ENCODE assay signal across 9 mouse cellular contexts in the genomic region with DNA sequence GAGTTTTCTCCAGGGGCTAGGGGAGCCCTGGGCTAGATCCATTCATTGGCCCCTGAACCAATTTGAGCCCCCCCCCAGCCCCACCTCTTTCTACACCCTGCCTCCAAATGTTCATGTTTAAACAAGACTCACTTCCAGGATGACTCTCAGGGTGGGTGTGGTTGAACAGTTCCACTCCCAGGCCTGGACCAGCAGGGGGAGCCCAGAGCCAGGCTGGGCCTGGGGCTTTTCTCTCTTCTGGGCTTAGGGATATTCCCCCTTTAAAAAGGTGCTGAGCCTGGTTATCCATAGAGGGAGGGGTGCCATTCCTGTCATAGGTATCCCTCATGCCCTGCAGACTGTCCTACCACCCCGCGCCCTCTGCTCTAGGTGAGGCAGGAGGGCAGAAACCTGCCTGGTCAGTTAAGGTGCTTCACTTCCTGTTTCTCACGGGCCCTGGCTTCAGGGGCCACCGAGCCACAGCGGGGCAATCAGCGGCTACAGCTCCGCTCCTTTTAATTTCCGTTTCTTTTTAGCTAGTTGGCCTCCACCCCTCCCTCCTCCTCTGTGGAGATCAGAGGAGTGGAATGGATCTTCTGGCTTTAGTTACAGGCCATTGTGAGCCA. TPM values are rescaled to one million over a fixed set of nuclear protein-coding genes. Genes with fewer than 3 reads are reported as not detected.
DNase-seq lines count a peak whose midpoint lies in the region; ATAC-seq and TF ChIP-seq lines count a peak whose summit lies in the region.
"Had no signal": no experiment of that assay in that cellular context is flagged by ENCODE, and none has a peak within 500 bp of the region (broad histone marks: within the 10 kb centered on the region; RNA-seq: fewer than 3 reads in every experiment).

No protein-coding gene starts in this region.

- H3K4me3 ChIP-seq in kidney, postnatal 0 days (replicated peaks; ENCODE audit: low read depth, low read length): no peak overlapping the region
- no peak overlapping the region for H3K4me3 ChIP-seq in ES-Bruce4 (ENCODE audit: low read depth, low read length)
- H3K4me3 ChIP-seq in intestine, postnatal 0 days (ENCODE audit: low read depth, low read length): no peak overlapping the region
- H3K4me3 ChIP-seq: megakaryocyte, embryonic 14.5 days had no signal

- H3K9ac ChIP-seq in kidney, postnatal 0 days (ENCODE audit: low read depth, low read length): no peak overlapping the region
- H3K9ac ChIP-seq in ES-Bruce4 (ENCODE audit: low read depth, poor library complexity, severe bottlenecking): no peak overlapping the region
- 0 out of 2 replicates have a peak overlapping the region, but pooled peaks have one; percentile 11 for H3K9ac ChIP-seq in intestine, postnatal 0 days (ENCODE audit: low read depth, low read length)

- no peak overlapping the region for H3K27ac ChIP-seq in kidney, postnatal 0 days
- H3K27ac ChIP-seq in ES-Bruce4 (ENCODE audit: insufficient read depth, low read length): no peak overlapping the region
- H3K27ac ChIP-seq in intestine, postnatal 0 days (ENCODE audit: low read depth, low read length): no peak overlapping the region

- 17% methylated on average over 8 of the region's 8 CpGs for WGBS in kidney, postnatal 0 days
- WGBS in intestine, postnatal 0 days: 27% methylated on average over 8 of the region's 8 CpGs

- no peak for DNase-seq in kidney, postnatal 0 days (ENCODE audit: low spot score)
- DNase-seq in kidney, adult 11 months: no peak
- peak; percentile 66 for DNase-seq in A20 (ENCODE audit: low read depth, low spot score)
- DNase-seq in T-cell, adult 2 months (ENCODE audit: low spot score): no peak
- DNase-seq in frontal cortex, adult 2 months (ENCODE audit: extremely low spot score in 1 of 2, low spot score in 1 of 2): no peak
- DNase-seq: kidney, postnatal 36 days had no signal

- TF ChIP-seq EP300 in ES-Bruce4 (IDR thresholded peaks at IDR 0.05; ENCODE audit: insufficient read depth, low read depth, low read length): no peak

- no peak overlapping the region for H3K4me2 ChIP-seq in kidney, postnatal 0 days (ENCODE audit: low read length)
- H3K4me2 ChIP-seq in intestine, postnatal 0 days (replicated peaks; ENCODE audit: low read depth): no peak overlapping the region

- H3K36me3 ChIP-seq in kidney, postnatal 0 days (ENCODE audit: insufficient read depth, low read length): no peaks in the 10 kb centered on the region
- no peaks in the 10 kb centered on the region for H3K36me3 ChIP-seq in ES-Bruce4 (ENCODE audit: control insufficient read depth, insufficient read depth, low read length, poor library complexity, severe bottlenecking)
- no peaks in the 10 kb centered on the region; the same call in 1 of the 2 replicates for H3K36me3 ChIP-seq in intestine, postnatal 0 days (ENCODE audit: control insufficient read depth, insufficient read depth)

- no peak for TF ChIP-seq POLR2A in ES-Bruce4 (IDR thresholded peaks at IDR 0.05; ENCODE audit: insufficient read depth, low read length)

- no peaks in the 10 kb centered on the region for H3K27me3 ChIP-seq in kidney, postnatal 0 days (ENCODE audit: insufficient read depth, low read length)
- H3K27me3 ChIP-seq in ES-Bruce4 (ENCODE audit: control insufficient read depth, insufficient read depth, low read length, poor library complexity, severe bottlenecking): no peaks in the 10 kb centered on the region
- H3K27me3 ChIP-seq in intestine, postnatal 0 days (replicated peaks; ENCODE audit: control insufficient read depth, insufficient read depth, low read length): no peaks in the 10 kb centered on the region

- 0 out of 2 replicates have a peak, but pooled peaks have one; percentile 40 for ATAC-seq in kidney, postnatal 0 days (replicated peaks; ENCODE audit: low FRiP score, low read depth)
- 0 out of 2 replicates have a peak, but pooled peaks have one; percentile 15 for ATAC-seq in intestine, postnatal 0 days

- H3K4me1 ChIP-seq in kidney, postnatal 0 days (replicated peaks; ENCODE audit: insufficient read depth, low read length): no peaks in the 10 kb centered on the region
- H3K4me1 ChIP-seq in ES-Bruce4 (ENCODE audit: control insufficient read depth, insufficient read depth, low read length): peaks cover 15% of the 10 kb centered on the region
- H3K4me1 ChIP-seq in intestine, postnatal 0 days (replicated peaks; ENCODE audit: control insufficient read depth, insufficient read depth, low read length): peaks cover 5% of the 10 kb centered on the region; the same call in 1 of the 2 replicates

- H3K9me3 ChIP-seq in kidney, postnatal 0 days (replicated peaks; ENCODE audit: low read length): no peaks in the 10 kb centered on the region
- H3K9me3 ChIP-seq in ES-Bruce4 (replicated peaks; ENCODE audit: control insufficient read depth, insufficient read depth, low read length, poor library complexity, severe bottlenecking): no peaks in the 10 kb centered on the region
- no peaks in the 10 kb centered on the region for H3K9me3 ChIP-seq in intestine, postnatal 0 days (ENCODE audit: control insufficient read depth)
- H3K9me3 ChIP-seq: megakaryocyte, embryonic 14.5 days had no signal

- peak; percentile 65 for TF ChIP-seq CTCF in kidney, postnatal 0 days (IDR thresholded peaks at IDR 0.05; ENCODE audit: low read depth)
- TF ChIP-seq CTCF in ES-Bruce4 (IDR thresholded peaks at IDR 0.05; ENCODE audit: low read depth, low read length): peak; percentile 73
- peak; percentile 72 for TF ChIP-seq CTCF in intestine, postnatal 0 days (IDR thresholded peaks at IDR 0.05; ENCODE audit: low read depth)

RNA-seq across cellular contexts. Expression of gene Rap1gap, which starts 49.6 kb away (rescaled TPM):
- 28.5 and 30.6 TPM in 2 replicates for polyA plus RNA-seq in kidney, postnatal 0 days (2015; fragmentation: Nextera tagmentation; extraction: Ambion mirVana)
- 8.9 and 9.5 TPM in 2 replicates for polyA plus RNA-seq in ES-Bruce4 (2011; ENCODE audit: insufficient read depth, insufficient read length, low read depth, missing spikeins)
- polyA plus RNA-seq in intestine, postnatal 0 days (2015; fragmentation: Nextera tagmentation; extraction: Ambion mirVana): 8.9 and 9.1 TPM in 2 replicates
- polyA plus RNA-seq in frontal cortex, adult 2 months (2012; rRNA removed): 265 and 280 TPM in 2 replicates
